Mouse (Mus musculus) retina, postnatal 7 days (tissue): Measurements from ENCODE around the gene Smpd3.

Source experiments
- DNase-seq: peaks from one replicate; pipeline ENCODE4 v3.0.0-alpha.2; 2012; ENCODE audit warnings: low read depth, low spot score

Gene Smpd3

GRCm38 (mm10) chr8:106337852-106338521, at the start of gene Smpd3:
Gene Smpd3, minus strand, starts transcription at chr8:106337988.
- peak; percentile 97 for DNase-seq

GRCm38 (mm10) chr8:106381026-106381425, 43.2 kb upstream of the Smpd3 start:
- DNase-seq, result no peak

DNA sequence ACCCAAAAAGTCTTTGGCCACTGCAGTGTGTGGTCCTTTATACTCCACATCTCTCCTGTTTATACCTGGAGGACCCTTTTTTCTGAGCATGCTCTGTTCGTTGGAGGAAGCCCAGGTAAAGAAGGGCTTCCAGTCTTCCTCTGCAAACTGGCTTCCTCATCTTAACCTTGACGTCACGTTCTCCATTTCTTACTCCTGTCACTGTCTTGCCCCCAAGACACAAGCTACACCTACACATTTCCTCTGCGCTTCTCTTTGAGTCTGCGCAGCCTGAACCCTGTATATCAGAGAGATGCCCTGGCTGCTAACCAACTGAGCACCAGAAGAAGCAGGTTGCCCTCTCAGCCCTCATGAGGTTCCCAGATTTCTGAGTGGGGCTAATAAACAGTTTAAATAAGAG, 41.6 kb upstream of the Smpd3 start:
- no peak for DNase-seq

DNA sequence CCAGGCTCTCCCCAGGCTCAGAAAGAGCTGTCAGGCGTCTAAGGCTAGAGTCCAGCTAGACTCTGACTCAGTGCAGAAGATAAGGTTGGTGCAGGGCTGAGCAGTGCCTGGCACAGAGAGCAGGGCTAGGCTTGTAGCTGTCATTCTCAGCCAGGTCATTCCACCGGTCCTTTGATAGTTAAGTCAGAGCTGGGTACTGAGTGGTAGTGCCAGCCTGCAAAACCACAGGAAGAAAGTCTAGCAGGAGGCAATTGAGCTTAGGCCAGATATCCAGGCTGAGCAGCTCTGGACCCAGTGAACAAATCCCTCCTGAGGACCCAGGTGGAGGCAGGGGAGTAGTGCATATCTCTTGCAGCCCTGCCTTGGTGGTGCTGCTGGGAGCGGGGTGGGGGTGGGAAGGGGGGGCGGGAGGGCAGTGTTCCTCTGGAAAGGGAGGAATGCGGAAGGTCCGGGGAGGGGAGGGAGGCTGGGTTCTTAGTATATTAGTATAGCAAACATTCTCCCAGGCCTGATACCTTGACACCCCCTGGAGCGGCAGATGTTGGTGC, 40.8 kb upstream of the Smpd3 start:
- no peak for DNase-seq

- peak; percentile 19 for DNase-seq
Observed at GRCm38 (mm10) chr8:106376862-106377261, 39.1 kb upstream of the Smpd3 start.

DNA sequence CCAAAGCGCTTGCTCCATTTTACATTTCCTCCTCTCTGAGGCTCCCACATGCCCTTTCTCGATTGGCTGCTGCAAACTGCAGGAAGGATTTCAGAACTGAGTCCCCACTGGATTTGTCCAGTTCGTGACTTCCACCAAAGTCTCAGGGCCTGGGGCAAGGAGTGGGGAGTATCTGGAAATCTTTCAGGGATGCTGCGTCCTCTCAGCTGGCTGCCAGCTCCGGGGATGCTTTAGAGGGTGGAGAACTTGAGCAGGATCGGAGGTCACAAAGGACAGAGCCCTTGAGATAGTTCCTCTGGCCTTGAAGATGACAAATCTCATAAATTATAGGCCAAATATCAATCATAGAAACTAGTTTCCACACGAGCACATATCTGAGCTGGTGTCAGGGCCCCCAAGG, 38.2 kb upstream of the Smpd3 start:
- DNase-seq, result no peak

DNA sequence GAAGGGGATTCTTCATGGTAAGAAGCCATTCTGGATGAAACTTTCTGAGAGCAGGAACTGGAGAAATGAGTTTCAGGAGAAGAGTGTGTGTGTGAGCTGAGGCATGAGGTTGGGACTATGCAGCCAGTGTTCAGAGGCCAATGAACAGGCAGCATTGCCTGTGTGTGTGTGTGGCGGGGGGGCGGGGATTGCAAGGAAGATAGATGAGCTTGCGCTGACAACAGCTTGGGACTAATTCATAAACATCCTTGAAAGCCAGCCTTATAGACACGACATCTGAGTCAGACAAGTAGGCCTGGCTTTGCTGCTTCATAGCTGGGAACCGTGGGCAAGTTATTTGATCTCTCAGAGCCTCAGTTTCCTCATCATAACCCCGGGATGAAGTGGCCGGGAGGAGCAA, 31.3 kb upstream of the Smpd3 start:
- no peak for DNase-seq

DNA sequence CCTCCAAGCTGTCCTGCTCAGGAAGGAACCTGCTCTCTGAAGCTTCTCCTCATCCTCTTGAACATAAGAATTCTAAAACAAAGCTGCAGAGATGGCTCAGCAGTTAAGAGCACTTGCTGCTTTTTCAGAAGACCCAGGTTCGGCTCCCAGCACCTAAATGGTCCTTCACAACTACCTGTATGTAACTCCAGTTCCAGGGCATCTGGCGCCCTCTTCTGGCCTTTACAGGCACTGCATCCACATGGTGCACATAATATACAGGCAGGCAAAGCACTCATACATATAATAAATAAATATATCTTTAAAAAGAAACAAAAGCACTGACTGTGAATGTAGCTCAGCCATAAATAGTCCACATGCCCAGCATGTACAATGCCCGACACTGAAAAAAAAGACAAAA, 30.7 kb upstream of the Smpd3 start:
- DNase-seq, result no peak

GRCm38 (mm10) chr8:106364837-106365236, 27.0 kb upstream of the Smpd3 start:
- no peak for DNase-seq

- DNase-seq, result no peak
Observed at GRCm38 (mm10) chr8:106364278-106364677, 26.5 kb upstream of the Smpd3 start.

GRCm38 (mm10) chr8:106363321-106363720, 25.5 kb upstream of the Smpd3 start:
- no peak for DNase-seq

DNA sequence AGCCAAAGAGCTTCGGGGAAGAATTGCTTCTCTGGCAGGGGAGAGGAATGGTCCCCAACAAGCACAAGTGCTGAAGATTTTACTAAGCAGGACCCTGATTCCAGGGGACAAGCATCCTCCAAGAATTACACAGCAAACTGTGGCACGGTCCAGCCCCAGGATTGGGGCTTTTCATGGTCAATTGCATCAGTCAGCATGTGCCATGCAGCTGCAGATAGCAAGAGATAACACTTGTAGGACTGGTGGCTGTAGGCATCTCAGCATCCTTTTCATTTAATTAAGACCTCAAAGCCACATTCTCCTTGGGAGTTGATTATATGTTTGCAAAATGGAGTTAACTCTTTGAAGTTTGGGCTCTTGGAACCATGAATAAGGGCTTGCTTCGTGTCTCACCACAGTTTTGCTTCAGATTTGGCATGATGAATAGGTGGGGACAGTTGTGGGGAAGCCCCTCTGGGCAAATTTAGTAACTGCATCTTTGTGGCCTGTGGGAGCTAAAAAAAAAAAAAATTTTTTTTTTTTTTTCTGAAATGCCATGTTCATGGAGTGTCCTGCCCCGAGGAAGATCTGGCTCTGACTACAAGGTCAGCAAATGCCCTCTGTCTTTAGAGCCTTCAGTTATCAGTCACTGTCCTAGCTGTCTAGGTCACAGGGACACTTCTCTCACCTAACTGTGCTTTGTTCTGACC, 22.0 kb upstream of the Smpd3 start:
- no peak for DNase-seq

- no peak for DNase-seq
Observed at GRCm38 (mm10) chr8:106351135-106351534, 13.3 kb upstream of the Smpd3 start.

DNA sequence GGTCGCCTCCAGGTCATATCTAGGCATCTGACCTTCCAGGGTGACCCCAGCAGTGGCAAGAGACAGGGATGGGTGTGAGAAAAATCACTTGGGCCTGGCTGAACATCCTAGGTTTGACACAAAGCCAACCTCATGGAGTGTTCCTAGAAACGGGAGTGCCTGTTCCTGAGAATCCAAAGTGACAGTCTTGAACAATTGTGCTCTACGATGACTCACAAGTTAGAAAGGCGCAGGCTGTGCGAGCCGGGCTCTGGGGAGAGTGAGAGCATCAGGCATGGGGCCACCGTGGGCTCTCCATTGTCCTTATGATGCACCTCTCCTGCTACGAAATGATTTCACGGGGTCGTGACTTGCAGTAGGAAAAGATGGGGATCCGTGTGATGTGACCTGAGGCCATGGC, 11.6 kb upstream of the Smpd3 start:
- DNase-seq, result no peak

DNA sequence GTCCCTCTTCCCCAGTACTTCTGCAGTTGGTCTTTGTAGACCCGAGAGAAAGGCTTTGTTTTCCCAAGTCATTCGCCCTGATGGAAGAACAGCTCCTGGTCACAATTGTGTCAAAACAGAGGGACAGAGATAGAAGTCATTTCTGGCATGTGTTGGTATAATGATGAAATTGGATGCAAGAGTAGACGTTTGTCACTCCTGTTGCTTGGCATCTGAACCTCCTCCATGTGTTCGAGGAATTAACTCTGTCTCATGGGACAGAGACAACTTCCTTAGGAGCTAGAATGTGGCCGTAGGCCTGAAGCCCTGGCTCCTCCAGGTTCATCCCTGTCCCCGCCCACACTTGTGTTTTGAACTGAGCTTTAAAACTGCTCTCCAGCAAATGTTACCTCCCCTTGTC, 8.3 kb upstream of the Smpd3 start:
- no peak for DNase-seq

GRCm38 (mm10) chr8:106343471-106343870, 5.7 kb upstream of the Smpd3 start:
- no peak for DNase-seq

DNA sequence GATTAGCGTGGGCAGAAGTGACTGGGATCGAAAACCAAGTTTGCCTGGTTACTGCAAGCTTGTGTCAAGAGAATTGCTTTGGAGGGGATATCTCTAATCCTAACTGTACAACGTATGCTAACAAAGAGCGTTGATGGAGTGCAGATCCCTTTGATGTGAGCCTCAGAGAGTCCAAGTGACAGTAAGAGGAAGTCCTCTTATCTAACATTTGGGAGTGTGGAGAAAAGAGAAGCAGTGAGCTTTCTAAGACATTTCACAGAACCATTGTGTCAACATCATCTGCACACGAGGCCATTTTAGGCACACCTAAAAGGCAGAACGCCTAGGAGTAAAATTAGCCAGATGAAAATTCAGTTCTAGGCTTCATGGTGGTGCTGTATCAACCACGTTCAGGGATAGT, 5.0 kb upstream of the Smpd3 start:
- DNase-seq, result no peak

DNA sequence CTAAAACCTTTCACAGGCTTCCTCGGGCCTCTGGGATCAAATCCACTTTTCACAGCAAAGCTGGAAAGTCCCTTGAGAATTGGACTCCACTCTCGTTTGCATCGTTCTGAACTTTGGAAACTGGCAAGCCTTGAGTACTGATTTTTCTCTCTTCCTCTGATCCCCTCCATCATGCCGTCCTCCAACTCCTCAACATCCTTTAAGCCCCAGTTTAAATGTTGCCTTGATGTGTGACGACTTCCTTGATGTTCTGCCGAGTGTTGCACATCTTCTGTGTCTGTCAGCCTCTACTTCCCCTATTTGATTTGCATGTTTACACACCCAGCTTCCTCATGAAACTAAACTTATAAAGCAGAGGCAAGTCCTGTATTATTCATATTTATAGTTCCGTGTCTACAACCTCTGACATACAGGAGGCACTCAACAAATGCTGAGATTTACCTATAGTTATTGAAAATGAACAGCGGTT, 987 bp upstream of the Smpd3 start:
- DNase-seq, result no peak

GRCm38 (mm10) chr8:106336561-106336960, 1.2 kb downstream of the Smpd3 start:
- no peak for DNase-seq

DNA sequence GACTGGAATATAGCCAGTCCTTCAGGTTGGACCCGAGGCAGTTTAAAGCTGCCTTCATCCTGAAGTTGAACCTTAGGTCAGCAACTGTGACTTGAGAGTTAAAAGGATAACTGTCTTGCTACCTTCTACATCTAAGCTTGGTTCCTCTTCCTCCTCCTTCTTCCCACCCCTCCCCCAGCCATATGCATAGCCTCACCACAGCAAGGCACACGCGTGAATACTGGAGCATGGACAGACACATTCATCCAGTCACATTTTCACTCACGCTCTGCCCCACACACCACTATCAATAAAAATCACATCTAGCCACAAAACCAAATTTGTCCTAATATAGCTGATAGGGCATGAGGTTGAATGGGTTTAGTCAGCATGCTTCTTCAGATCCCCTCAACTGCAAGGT, 1.8 kb downstream of the Smpd3 start:
- DNase-seq, result no peak

- no peak for DNase-seq
Observed at GRCm38 (mm10) chr8:106335196-106335595, 2.6 kb downstream of the Smpd3 start.

- no peak for DNase-seq
Observed at GRCm38 (mm10) chr8:106333346-106333745, 4.4 kb downstream of the Smpd3 start.

GRCm38 (mm10) chr8:106332498-106332897, 5.3 kb downstream of the Smpd3 start:
- DNase-seq, result no peak
